In the genomic region with DNA sequence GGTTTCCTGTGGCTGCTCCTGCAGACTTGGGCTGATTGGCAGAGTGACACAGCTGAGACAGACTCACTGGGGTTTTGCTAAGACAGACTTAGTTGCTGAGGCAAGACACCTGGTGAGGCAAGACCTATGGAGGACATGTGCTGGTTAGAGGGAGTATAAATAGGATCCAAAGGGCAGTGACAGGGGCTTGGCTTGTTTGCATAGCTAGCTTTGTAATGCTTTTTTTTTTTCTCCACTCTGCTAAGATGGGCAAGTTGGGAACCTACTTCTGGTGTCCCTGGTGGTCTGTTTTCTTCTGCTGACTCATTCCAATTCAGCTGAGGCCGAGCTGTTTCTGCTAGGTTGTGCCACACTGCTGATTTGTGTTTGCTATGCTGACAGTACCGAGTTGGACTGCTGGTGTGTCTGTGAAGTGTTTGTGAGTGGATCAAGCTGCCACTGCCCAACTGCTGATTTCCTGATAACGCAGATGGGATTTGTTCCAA, we compare ENCODE assay signal across 26 mouse cellular contexts. TPM values are rescaled to one million over a fixed set of nuclear protein-coding genes. Genes with fewer than 3 reads are reported as not detected.
A peak's percentile ranks its signal among the peaks of the same experiment; 100 is the strongest.
DNase-seq lines count a peak whose midpoint lies in the region; ATAC-seq lines count a peak whose summit lies in the region.
"Had no signal": no experiment of that assay in that cellular context is flagged by ENCODE, and none has a peak within 500 bp of the region (broad histone marks: within the 10 kb centered on the region; RNA-seq: fewer than 3 reads in every experiment).

No protein-coding gene starts in this region.

- H3K36me3 ChIP-seq in kidney, embryonic 16.5 days (ENCODE audit: insufficient read depth, low read length), result no peaks in the 10 kb centered on the region
- H3K36me3 ChIP-seq: embryonic facial prominence, embryonic 13.5 days; forebrain, embryonic 15.5 days; hindbrain, embryonic 12.5 days; liver, embryonic 13.5 days; midbrain, embryonic 13.5 days; neural tube, embryonic 13.5 days had no signal

- H3K27me3 ChIP-seq in kidney, embryonic 16.5 days (ENCODE audit: insufficient read depth, low read length), result no peaks in the 10 kb centered on the region
- H3K27me3 ChIP-seq: forebrain, embryonic 15.5 days; hindbrain, embryonic 12.5 days; liver, embryonic 13.5 days; midbrain, embryonic 13.5 days; neural tube, embryonic 13.5 days had no signal

- H3K4me1 ChIP-seq in kidney, embryonic 16.5 days (ENCODE audit: insufficient read depth, low read length), result peaks cover 13% of the 10 kb centered on the region
- H3K4me1 ChIP-seq: liver, embryonic 13.5 days; neural tube, embryonic 13.5 days had no signal

- no peaks in the 10 kb centered on the region for H3K9me3 ChIP-seq in kidney, embryonic 16.5 days (ENCODE audit: low read length)
- H3K9me3 ChIP-seq: embryonic facial prominence, embryonic 13.5 days; forebrain, embryonic 15.5 days; hindbrain, embryonic 12.5 days; liver, embryonic 13.5 days; midbrain, embryonic 13.5 days; neural tube, embryonic 13.5 days had no signal

- WGBS in kidney, embryonic 16.5 days, result 31% methylated on average over 3 of the region's 3 CpGs
- 16% methylated on average over 3 of the region's 3 CpGs for WGBS in large intestine, adult 2 months

- no peak overlapping the region for H3K27ac ChIP-seq in kidney, embryonic 16.5 days (ENCODE audit: low read length)
- H3K27ac ChIP-seq: embryonic facial prominence, embryonic 13.5 days; forebrain, embryonic 15.5 days; hindbrain, embryonic 12.5 days; liver, embryonic 13.5 days; macrophage; midbrain, embryonic 13.5 days; neural tube, embryonic 13.5 days had no signal

- peak; percentile 35; the same call in 1 of the 2 replicates for ATAC-seq in kidney, embryonic 16.5 days (ENCODE audit: low FRiP score, low TSS enrichment)
- ATAC-seq in common myeloid progenitor, adult 5-6 weeks (replicated peaks; ENCODE audit: low read depth, poor library complexity, severe bottlenecking), result peak; percentile 81
- ATAC-seq: forebrain, embryonic 15.5 days; inflammation-experienced regulatory T-cells, adult 6 months; midbrain, embryonic 13.5 days had no signal

- intact Hi-C loops in gastrocnemius, postnatal 36 days (cut with DNase I), result no loop called here

- H3K4me2 ChIP-seq in kidney, embryonic 16.5 days (replicated peaks; ENCODE audit: low read depth, low read length), result no peak overlapping the region
- H3K4me2 ChIP-seq: embryonic facial prominence, embryonic 13.5 days; forebrain, embryonic 15.5 days; hindbrain, embryonic 12.5 days; liver, embryonic 13.5 days; midbrain, embryonic 13.5 days; neural tube, embryonic 13.5 days had no signal

- no peak overlapping the region for H3K4me3 ChIP-seq in kidney, embryonic 16.5 days (ENCODE audit: low read length)
- H3K4me3 ChIP-seq: embryonic facial prominence, embryonic 13.5 days; forebrain, embryonic 15.5 days; hindbrain, embryonic 12.5 days; liver, embryonic 13.5 days; midbrain, embryonic 13.5 days; neural tube, embryonic 13.5 days had no signal

- no peak overlapping the region for H3K9ac ChIP-seq in kidney, embryonic 16.5 days (replicated peaks; ENCODE audit: low read length)
- H3K9ac ChIP-seq: embryonic facial prominence, embryonic 13.5 days; forebrain, embryonic 15.5 days; hindbrain, embryonic 12.5 days; liver, embryonic 13.5 days; midbrain, embryonic 13.5 days; neural tube, embryonic 13.5 days had no signal

- no peak for DNase-seq in kidney, postnatal 14 days
- DNase-seq in large intestine, adult 2 months (ENCODE audit: low read depth, low spot score), result peak; percentile 46
- peak; percentile 37 for DNase-seq in lung, postnatal 14 days
- DNase-seq in spleen, adult 12 weeks (ENCODE audit: low spot score), result no peak
- DNase-seq in heart, adult 9 months (ENCODE audit: low spot score in 2 of 2), result no peak
- DNase-seq in gastrocnemius, postnatal 36 days, result no peak
- DNase-seq: cerebellum, adult 9-11 months; gastrocnemius, postnatal 25 days; kidney, postnatal 25 days; layer of hippocampus, adult 9-11 months; liver, embryonic 13.5 days; right cerebral cortex, adult 18-20 months had no signal

RNA-seq across cellular contexts. Expression of gene Gm11111, which starts 16.6 kb away (rescaled TPM):
- polyA plus RNA-seq in kidney, embryonic 16.5 days (2015; fragmentation: Nextera tagmentation; extraction: Ambion mirVana), result not detected in 2 replicates
- not detected in 2 replicates for total RNA-seq in common myeloid progenitor, adult 5-6 weeks (2017)
- polyA plus RNA-seq in large intestine, adult 2 months (2012; rRNA removed), result not detected in 2 replicates
- not detected for total RNA-seq in gastrocnemius, postnatal 36 days (2021)
- total RNA-seq: gastrocnemius, postnatal 25 days; heart, adult 8-10 months had no signal
- polyA plus RNA-seq: embryonic facial prominence, embryonic 13.5 days; forebrain, embryonic 15.5 days; heart, embryonic 16.5 days; hindbrain, embryonic 12.5 days; inflammation-experienced regulatory T-cells, adult 6 months; limb, embryonic 11.5 days; liver, embryonic 13.5 days; macrophage; midbrain, embryonic 13.5 days; neural tube, embryonic 13.5 days; spleen, adult 2 months; stomach, embryonic 14.5 days had no signal

Comparison
In these comparisons a context has a peak if more than half of its experiments do, and no peak if none do; other contexts are left out.
1. DNase-seq: peak in large intestine, adult 2 months (single experiment) and lung, postnatal 14 days (single experiment); none in kidney, postnatal 14 days (single experiment), spleen, adult 12 weeks (single experiment), heart, adult 9 months (0 of 2) and gastrocnemius, postnatal 36 days (0 of 2).